Mouse (Mus musculus) lung, adult 2 months (tissue): ENCODE measurements around the gene Metap2. TPM values are rescaled to one million over a fixed set of nuclear protein-coding genes. Genes with fewer than 3 reads are reported as not detected.

ENCODE experiments used
- polyA plus RNA-seq: library from polyadenylated mRNA; depleted of rRNA; stranded (reverse); fragments of >200 nt; gene quantifications from 2 replicates; pipeline ENCODE4 v1.2.3, GENCODE M21; 2012; rRNA removed

Metap2 gene
- polyA plus RNA-seq, 1 experiment, result 42.0 TPM

Other genes with a start within 250 kb of the Metap2 start
- 0.24 and 0.37 TPM in 2 replicates for gene Usp44, start 65.5 kb downstream of the Metap2 start, polyA plus RNA-seq
- gene Vezt, start 138.7 kb upstream of the Metap2 start, polyA plus RNA-seq, result 7.9 and 13.4 TPM in 2 replicates
- gene Fgd6, start 138.9 kb upstream of the Metap2 start, polyA plus RNA-seq, result 4.8 and 7.2 TPM in 2 replicates